Comparison of ENCODE assay signal across 10 mouse cellular contexts in the genomic region with DNA sequence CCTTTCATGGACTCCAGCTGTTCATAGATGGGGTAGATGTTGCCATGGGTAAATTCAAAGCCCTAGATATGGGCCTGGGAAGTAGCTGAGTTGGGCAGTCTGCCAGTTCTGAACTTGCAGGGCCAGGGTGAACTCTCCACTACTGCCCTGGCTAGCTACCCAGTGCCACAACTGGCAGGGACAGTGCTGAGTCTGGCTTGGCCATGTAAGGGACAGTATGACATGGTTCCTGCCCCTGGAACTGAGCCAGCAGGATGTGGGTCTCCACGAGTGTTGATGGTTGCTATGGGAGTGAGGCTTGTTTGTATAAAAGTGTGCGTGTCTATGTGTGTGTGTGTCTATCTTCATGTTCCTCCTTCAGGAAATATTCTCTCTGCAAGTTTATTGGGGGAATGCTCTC. TPM values are rescaled to one million over a fixed set of nuclear protein-coding genes. Genes with fewer than 3 reads are reported as not detected.
DNase-seq lines count a peak whose midpoint lies in the region; ATAC-seq lines count a peak whose summit lies in the region.
"Had no signal": no experiment of that assay in that cellular context is flagged by ENCODE, and none has a peak within 500 bp of the region (broad histone marks: within the 10 kb centered on the region; RNA-seq: fewer than 3 reads in every experiment).

No protein-coding gene starts in this region.

- 88% methylated on average over 2 of the region's 2 CpGs for WGBS in hindbrain, embryonic 12.5 days
- WGBS in hindbrain, embryonic 10.5 days: 85% methylated on average over 2 of the region's 2 CpGs
- 63% methylated on average over 2 of the region's 2 CpGs for WGBS in heart, embryonic 16.5 days

- DNase-seq in hindbrain, embryonic 10.5 days (ENCODE audit: low spot score): no peak
- DNase-seq in testis, postnatal 10 days (ENCODE audit: low spot score): peak; percentile 50
- DNase-seq in testis, postnatal 14 days (ENCODE audit: low spot score): no peak
- DNase-seq in urinary bladder, postnatal 36 days (ENCODE audit: low spot score in 2 of 2): peak; percentile 35 to 56
- no peak for DNase-seq in embryo, embryonic 10 days (ENCODE audit: low spot score)
- DNase-seq: spleen, adult 18-20 months had no signal

- ATAC-seq in hindbrain, embryonic 12.5 days (ENCODE audit: low FRiP score): 0 out of 2 replicates have a peak, but pooled peaks have one; percentile 22
- 0 out of 2 replicates have a peak, but pooled peaks have one; percentile 14 for ATAC-seq in heart, embryonic 16.5 days (replicated peaks; ENCODE audit: extremely low read depth, insufficient read depth, low FRiP score)

- H3K27ac ChIP-seq in hindbrain, embryonic 12.5 days: no peak overlapping the region
- H3K27ac ChIP-seq in hindbrain, embryonic 10.5 days: no peak overlapping the region
- no peak overlapping the region for H3K27ac ChIP-seq in heart, embryonic 16.5 days (ENCODE audit: low read length)
- H3K27ac ChIP-seq: left cerebral cortex, adult 2 months; midbrain, embryonic 12.5 days had no signal

- H3K36me3 ChIP-seq in hindbrain, embryonic 12.5 days: 0 out of 2 replicates have a peak, but pooled peaks cover 4% of the 10 kb centered on the region
- H3K36me3 ChIP-seq in hindbrain, embryonic 10.5 days: peaks cover 22% of the 10 kb centered on the region
- no peaks in the 10 kb centered on the region for H3K36me3 ChIP-seq in heart, embryonic 16.5 days (ENCODE audit: control insufficient read depth, insufficient read depth)

- no peak overlapping the region for H3K9ac ChIP-seq in hindbrain, embryonic 12.5 days
- H3K9ac ChIP-seq in heart, embryonic 16.5 days (ENCODE audit: low read length): no peak overlapping the region
- H3K9ac ChIP-seq: midbrain, embryonic 12.5 days had no signal

- no peak overlapping the region for H3K4me3 ChIP-seq in hindbrain, embryonic 12.5 days
- H3K4me3 ChIP-seq in hindbrain, embryonic 10.5 days: no peak overlapping the region
- H3K4me3 ChIP-seq in heart, embryonic 16.5 days (ENCODE audit: low read length): no peak overlapping the region
- H3K4me3 ChIP-seq: left cerebral cortex, adult 2 months; midbrain, embryonic 12.5 days had no signal

- H3K27me3 ChIP-seq in hindbrain, embryonic 12.5 days: no peaks in the 10 kb centered on the region
- H3K27me3 ChIP-seq in hindbrain, embryonic 10.5 days (ENCODE audit: insufficient read depth, poor library complexity, severe bottlenecking): no peaks in the 10 kb centered on the region
- H3K27me3 ChIP-seq in heart, embryonic 16.5 days (ENCODE audit: control insufficient read depth, insufficient read depth, low read length): no peaks in the 10 kb centered on the region
- H3K27me3 ChIP-seq: midbrain, embryonic 12.5 days had no signal

- peaks cover 6% of the 10 kb centered on the region for H3K9me3 ChIP-seq in hindbrain, embryonic 12.5 days (replicated peaks)
- peaks cover 4% of the 10 kb centered on the region; the same call in 1 of the 2 replicates for H3K9me3 ChIP-seq in hindbrain, embryonic 10.5 days
- peaks cover 9% of the 10 kb centered on the region for H3K9me3 ChIP-seq in heart, embryonic 16.5 days (replicated peaks; ENCODE audit: control insufficient read depth, low read length)

- H3K4me2 ChIP-seq in hindbrain, embryonic 12.5 days (replicated peaks): no peak overlapping the region
- H3K4me2 ChIP-seq in heart, embryonic 16.5 days (ENCODE audit: low read depth, low read length): no peak overlapping the region
- H3K4me2 ChIP-seq: midbrain, embryonic 12.5 days had no signal

- H3K4me1 ChIP-seq in hindbrain, embryonic 12.5 days: no peaks in the 10 kb centered on the region
- H3K4me1 ChIP-seq in hindbrain, embryonic 10.5 days (replicated peaks): no peaks in the 10 kb centered on the region
- no peaks in the 10 kb centered on the region for H3K4me1 ChIP-seq in heart, embryonic 16.5 days (ENCODE audit: control insufficient read depth, insufficient read depth, low read length)
- H3K4me1 ChIP-seq: midbrain, embryonic 12.5 days had no signal

RNA-seq across cellular contexts. Expression of a gene that starts 34.1 kb away (rescaled TPM):
- polyA plus RNA-seq in hindbrain, embryonic 12.5 days (2016; fragmentation: Nextera tagmentation; extraction: Ambion mirVana): 18.5 and 19.2 TPM in 2 replicates
- 16.7 and 16.8 TPM in 2 replicates for polyA plus RNA-seq in hindbrain, embryonic 10.5 days (2016; fragmentation: Nextera tagmentation; extraction: Ambion mirVana)
- polyA plus RNA-seq in heart, embryonic 16.5 days (2015; fragmentation: Nextera tagmentation; extraction: Ambion mirVana): 15.8 and 24.9 TPM in 2 replicates

Comparison
In these comparisons a context has a peak if more than half of its experiments do, and no peak if none do; other contexts are left out.
1. DNase-seq: peak in testis, postnatal 10 days (single experiment) and urinary bladder, postnatal 36 days (2 of 2); none in hindbrain, embryonic 10.5 days (single experiment), testis, postnatal 14 days (single experiment) and embryo, embryonic 10 days (single experiment).